Mouse (Mus musculus) myocyte (in vitro differentiated cells): ENCODE measurements around the gene Cenpa.

Experiments used
- E2F4 ChIP-seq: IDR thresholded peaks from one replicate; pipeline ENCODE4 v1.6.1; 2011; ENCODE audit warnings: mild to moderate bottlenecking, control low read depth, moderate library complexity; ENCODE audit not compliant: insufficient read depth
- MAX ChIP-seq: IDR thresholded peaks from one replicate; pipeline ENCODE4 v1.6.1; 2011; ENCODE audit warnings: low read depth, mild to moderate bottlenecking, control low read depth
- MYOD1 ChIP-seq, 3 experiments: IDR thresholded peaks; one replicate each; pipeline ENCODE4 v1.6.1; 2011; ENCODE audit warnings: control low read depth in 2 of 3, low read depth in 2 of 3, mild to moderate bottlenecking in 2 of 3, moderate library complexity in 1 of 3; ENCODE audit not compliant: insufficient read length in 2 of 3, control insufficient read depth in 1 of 3
- MYOG ChIP-seq, 3 experiments: IDR thresholded peaks; one replicate each; pipeline ENCODE4 v1.6.1; 2011; ENCODE audit warnings: control low read depth in 2 of 3, low read depth in 2 of 3, mild to moderate bottlenecking in 2 of 3; ENCODE audit not compliant: insufficient read length in 2 of 3, control insufficient read depth in 1 of 3, insufficient read depth in 1 of 3
- POLR2A ChIP-seq: IDR thresholded peaks from one replicate; pipeline ENCODE4 v1.6.1; 2011; ENCODE audit warnings: low read depth, mild to moderate bottlenecking, control low read depth, moderate library complexity; ENCODE audit not compliant: insufficient read length
- POLR2AphosphoS2 ChIP-seq: IDR thresholded peaks from one replicate; pipeline ENCODE4 v1.6.1; 2011; ENCODE audit warnings: low read depth, control low read depth; ENCODE audit not compliant: insufficient read length
- REST ChIP-seq: IDR thresholded peaks from one replicate; pipeline ENCODE4 v1.6.1; 2011; ENCODE audit warnings: mild to moderate bottlenecking, control low read depth, moderate library complexity; ENCODE audit not compliant: insufficient read depth, insufficient read length
- TCF12 ChIP-seq: IDR thresholded peaks from one replicate; pipeline ENCODE4 v1.6.1; 2011; ENCODE audit warnings: mild to moderate bottlenecking, control low read depth; ENCODE audit not compliant: poor library complexity, insufficient read depth, severe bottlenecking
- TCF3 ChIP-seq: IDR thresholded peaks from one replicate; pipeline ENCODE4 v1.6.1; 2011; ENCODE audit warnings: low read depth, control low read depth; ENCODE audit not compliant: insufficient read length
- USF1 ChIP-seq: IDR thresholded peaks from one replicate; pipeline ENCODE4 v1.6.1; 2011; ENCODE audit warnings: low read depth, mild to moderate bottlenecking, control low read depth, moderate library complexity

DNA sequence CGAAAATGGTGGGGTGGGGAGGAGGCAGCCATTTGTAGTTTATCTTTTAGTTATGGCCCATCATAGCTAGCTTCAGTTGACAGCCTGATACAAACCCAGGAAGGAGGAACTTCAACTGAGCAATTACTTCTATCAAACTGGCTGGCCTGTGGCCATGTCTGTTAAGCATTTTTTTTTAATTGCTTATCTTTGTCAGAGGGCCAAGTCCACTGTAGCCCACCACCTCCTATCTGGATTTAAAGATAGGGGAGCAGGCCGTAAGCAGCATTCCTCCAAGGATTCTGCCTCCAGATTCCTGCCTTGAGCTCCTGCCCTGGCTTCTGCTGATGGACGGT lies 2.9 kb downstream of the Cenpa start:
- TF ChIP-seq TCF3: no peak
- no peak for TF ChIP-seq POLR2A
- TF ChIP-seq MAX: no peak
- TF ChIP-seq MYOD1 (IDR thresholded peaks at IDR 0.05; ENCODE audit: control insufficient read depth in 1 of 3, insufficient read length in 2 of 3, low read depth in 2 of 3): no peak
- TF ChIP-seq E2F4: no peak
- TF ChIP-seq TCF12: no peak
- no peak for TF ChIP-seq USF1
- no peak for TF ChIP-seq MYOG (IDR thresholded peaks at IDR 0.05; ENCODE audit: control insufficient read depth in 1 of 3, insufficient read depth in 1 of 3, insufficient read length in 2 of 3, low read depth in 2 of 3)
- no peak for TF ChIP-seq REST
- TF ChIP-seq POLR2AphosphoS2: no peak
